Mouse (Mus musculus): ENCODE measurements around the gene Me1.

- TF ChIP-seq GATA1 (IDR thresholded peaks at IDR 0.05; ENCODE audit: low read length) (no peak), TAL1 (IDR thresholded peaks at IDR 0.05; ENCODE audit: low read length) (no peak)
Observed at GRCm38 (mm10) chr9:86675426-86675825, 20.3 kb downstream of the Me1 start.
